Mouse (Mus musculus) hindbrain, embryonic 15.5 days (tissue): ENCODE measurements around the gene 4932438A13Rik. TPM values are rescaled to one million over a fixed set of nuclear protein-coding genes. Genes with fewer than 3 reads are reported as not detected.
A peak's percentile ranks its signal among the peaks of the same experiment; 100 is the strongest.

Experiments used
- ATAC-seq: fragments of 200-750 bp; cut with Nextera tagmentation; 2 replicates; pipeline ENCODE4 v1.8.0; 2017; ENCODE audit warnings: low read depth, moderate number of reproducible peaks, moderate TSS enrichment; ENCODE audit not compliant: low FRiP score
- H3K27ac ChIP-seq: fragments of 300-500 bp; sonication (generic); replicated peaks from 2 replicates; pipeline ENCODE4 v1.5.1; 2015; ENCODE audit warnings: mild to moderate bottlenecking, inconsistent platforms
- H3K27me3 ChIP-seq: fragments of 300-500 bp; sonication (generic); 2 replicates; pipeline ENCODE4 v1.6.1; 2015; ENCODE audit warnings: control low read depth, inconsistent platforms
- H3K36me3 ChIP-seq: fragments of 300-500 bp; sonication (generic); 2 replicates; pipeline ENCODE4 v1.6.1; 2015; ENCODE audit warnings: control low read depth, inconsistent platforms
- H3K4me1 ChIP-seq: fragments of 300-500 bp; sonication (generic); replicated peaks from 2 replicates; pipeline ENCODE4 v1.6.1; 2015; ENCODE audit warnings: control low read depth, inconsistent platforms
- H3K4me2 ChIP-seq: fragments of 300-500 bp; sonication (generic); 2 replicates; pipeline ENCODE4 v1.6.1; 2015; ENCODE audit warnings: moderate library complexity, mild to moderate bottlenecking, inconsistent platforms
- H3K4me3 ChIP-seq: fragments of 300-500 bp; sonication (generic); 2 replicates; pipeline ENCODE4 v1.5.1; 2015; ENCODE audit warnings: mild to moderate bottlenecking, inconsistent platforms
- H3K9ac ChIP-seq: fragments of 300-500 bp; sonication (generic); 2 replicates; pipeline ENCODE4 v1.6.1; 2015; ENCODE audit warnings: inconsistent platforms
- H3K9me3 ChIP-seq: fragments of 300-500 bp; sonication (generic); 2 replicates; pipeline ENCODE4 v1.6.1; 2016; ENCODE audit warnings: control low read depth, inconsistent platforms
- WGBS: fragments of 180-500 bp; shearing (Covaris S2); methylation state at CpG from one replicate; pipeline ENCODE4 v1.1.7; 2015; 5-methylcytosine and 5-hydroxymethylcytosine counted together
- polyA plus RNA-seq: library from polyadenylated mRNA; unstranded; fragments of >200 nt; fragmentation: Nextera tagmentation; extraction: Ambion mirVana; gene quantifications from 2 replicates; pipeline ENCODE4 v1.2.1, GENCODE M21; 2015

Gene 4932438A13Rik
- polyA plus RNA-seq, 1 experiment from 2014 or later, result 82.2 TPM

GRCm38 (mm10) chr3:36840650-36841555 is 22.0 kb upstream of the 4932438A13Rik start:
- ATAC-seq, result peak; percentile 91
- no peak overlapping the region for H3K9ac ChIP-seq
- H3K27ac ChIP-seq, result no peak overlapping the region
- peak overlapping the region; percentile 23 for H3K4me2 ChIP-seq
- 0 out of 2 replicates have a peak, but pooled peaks cover 1% of the 10 kb centered on the region for H3K4me1 ChIP-seq
- no peaks in the 10 kb centered on the region for H3K27me3 ChIP-seq
- 25% methylated on average over 12 of the region's 12 CpGs for WGBS
- no peaks in the 10 kb centered on the region for H3K9me3 ChIP-seq
- no peak overlapping the region for H3K4me3 ChIP-seq
- H3K36me3 ChIP-seq, result no peaks in the 10 kb centered on the region

- Histone ChIP-seq H3K36me3 (no peaks in the 10 kb centered on the region), H3K27ac (no peak overlapping the region), H3K27me3 (no peaks in the 10 kb centered on the region), H3K4me1 (no peaks in the 10 kb centered on the region), H3K9ac (no peak overlapping the region), H3K4me3 (no peak overlapping the region), H3K9me3 (no peaks in the 10 kb centered on the region), H3K4me2 (no peak overlapping the region)
- WGBS, result 71% methylated on average over 10 of the region's 10 CpGs
- ATAC-seq, result 0 out of 2 replicates have a peak, but pooled peaks have one; percentile 19
These were observed 9.0 kb upstream of the 4932438A13Rik start for GRCm38 (mm10) chr3:36853733-36854440.

GRCm38 (mm10) chr3:36861411-36862410 is 1.2 kb upstream of the 4932438A13Rik start:
- no peaks in the 10 kb centered on the region for H3K9me3 ChIP-seq
- peak overlapping the region; percentile 73; the same call in 1 of the 2 replicates for H3K4me2 ChIP-seq
- H3K4me1 ChIP-seq, result peaks cover 12% of the 10 kb centered on the region
- peaks cover 20% of the 10 kb centered on the region for H3K36me3 ChIP-seq
- H3K27me3 ChIP-seq, result no peaks in the 10 kb centered on the region
- ATAC-seq, result no peak
- WGBS, result 94% methylated on average over 3 of the region's 3 CpGs
- no peak overlapping the region for H3K4me3 ChIP-seq
- H3K27ac ChIP-seq, result no peak overlapping the region
- no peak overlapping the region for H3K9ac ChIP-seq

GRCm38 (mm10) chr3:36863427-36863826 is 523 bp downstream of the 4932438A13Rik start:
- Histone ChIP-seq H3K4me1 (peaks cover 12% of the 10 kb centered on the region), H3K36me3 (peaks cover 25% of the 10 kb centered on the region), H3K9me3 (no peaks in the 10 kb centered on the region), H3K27me3 (no peaks in the 10 kb centered on the region), H3K4me3 (peak overlapping the region; percentile 90), H3K4me2 (peak overlapping the region; percentile 73), H3K9ac (peak overlapping the region; percentile 79), H3K27ac (peak overlapping the region; percentile 79)
- ATAC-seq, result peak; percentile 51; the same call in 1 of the 2 replicates
- 3% methylated on average over 17 of the region's 23 CpGs for WGBS

- peak overlapping the region; percentile 79 for H3K9ac ChIP-seq
- no peaks in the 10 kb centered on the region for H3K9me3 ChIP-seq
- peaks cover 25% of the 10 kb centered on the region for H3K36me3 ChIP-seq
- no peak for ATAC-seq
- H3K4me2 ChIP-seq, result peak overlapping the region; percentile 73
- no peaks in the 10 kb centered on the region for H3K27me3 ChIP-seq
- peaks cover 12% of the 10 kb centered on the region for H3K4me1 ChIP-seq
- no peak overlapping the region for H3K27ac ChIP-seq
- WGBS, result 83% methylated on average over 4 of the region's 4 CpGs
- H3K4me3 ChIP-seq, result peak overlapping the region; percentile 90
These were observed 977 bp downstream of the 4932438A13Rik start for GRCm38 (mm10) chr3:36863881-36864280.

- Histone ChIP-seq H3K36me3 (peaks cover 25% of the 10 kb centered on the region), H3K4me3 (no peak overlapping the region), H3K27me3 (no peaks in the 10 kb centered on the region), H3K9ac (no peak overlapping the region), H3K9me3 (no peaks in the 10 kb centered on the region), H3K27ac (no peak overlapping the region), H3K4me1 (peaks cover 12% of the 10 kb centered on the region), H3K4me2 (no peak overlapping the region)
- no peak for ATAC-seq
- 98% methylated on average over 4 of the region's 4 CpGs for WGBS
These were observed 1.6 kb downstream of the 4932438A13Rik start for GRCm38 (mm10) chr3:36864466-36864865.

- Histone ChIP-seq H3K9ac (no peak overlapping the region), H3K4me3 (no peak overlapping the region), H3K9me3 (no peaks in the 10 kb centered on the region), H3K4me2 (no peak overlapping the region), H3K27ac (no peak overlapping the region), H3K4me1 (no peaks in the 10 kb centered on the region), H3K36me3 (peaks cover 22% of the 10 kb centered on the region), H3K27me3 (no peaks in the 10 kb centered on the region)
- no peak for ATAC-seq
- whole genome bisulfite sequencing, result 96% methylated on average over 3 of the region's 3 CpGs
These were observed 42.5 kb downstream of the 4932438A13Rik start for GRCm38 (mm10) chr3:36905372-36905771.

GRCm38 (mm10) chr3:36917832-36918231 is 54.9 kb downstream of the 4932438A13Rik start:
- 93% methylated on average over 2 of the region's 2 CpGs for WGBS
- no peak overlapping the region for H3K27ac ChIP-seq
- no peaks in the 10 kb centered on the region for H3K27me3 ChIP-seq
- H3K9me3 ChIP-seq, result no peaks in the 10 kb centered on the region
- no peaks in the 10 kb centered on the region for H3K4me1 ChIP-seq
- no peak overlapping the region for H3K4me3 ChIP-seq
- peaks cover 28% of the 10 kb centered on the region for H3K36me3 ChIP-seq
- no peak overlapping the region for H3K9ac ChIP-seq
- H3K4me2 ChIP-seq, result no peak overlapping the region
- ATAC-seq, result no peak

GRCm38 (mm10) chr3:36918322-36918721 is 55.4 kb downstream of the 4932438A13Rik start:
- Histone ChIP-seq H3K36me3 (peaks cover 28% of the 10 kb centered on the region), H3K27me3 (no peaks in the 10 kb centered on the region), H3K4me1 (no peaks in the 10 kb centered on the region), H3K4me3 (no peak overlapping the region), H3K9ac (no peak overlapping the region), H3K9me3 (no peaks in the 10 kb centered on the region), H3K27ac (no peak overlapping the region), H3K4me2 (no peak overlapping the region)
- WGBS, result 97% methylated on average over 4 of the region's 4 CpGs
- no peak for ATAC-seq

GRCm38 (mm10) chr3:36941572-36941971 is 78.7 kb downstream of the 4932438A13Rik start:
- no peak overlapping the region for H3K4me2 ChIP-seq
- no peak overlapping the region for H3K4me3 ChIP-seq
- no peaks in the 10 kb centered on the region for H3K9me3 ChIP-seq
- no peak for ATAC-seq
- no peaks in the 10 kb centered on the region for H3K4me1 ChIP-seq
- H3K27me3 ChIP-seq, result no peaks in the 10 kb centered on the region
- peaks cover 19% of the 10 kb centered on the region for H3K36me3 ChIP-seq
- 25% methylated on average over 5 of the region's 5 CpGs for WGBS
- H3K9ac ChIP-seq, result no peak overlapping the region
- H3K27ac ChIP-seq, result no peak overlapping the region

GRCm38 (mm10) chr3:36942108-36942507 is 79.2 kb downstream of the 4932438A13Rik start:
- 70% methylated on average over 6 of the region's 6 CpGs for WGBS
- H3K9me3 ChIP-seq, result no peaks in the 10 kb centered on the region
- H3K4me2 ChIP-seq, result no peak overlapping the region
- H3K4me1 ChIP-seq, result no peaks in the 10 kb centered on the region
- no peak for ATAC-seq
- H3K9ac ChIP-seq, result no peak overlapping the region
- no peak overlapping the region for H3K27ac ChIP-seq
- no peak overlapping the region for H3K4me3 ChIP-seq
- peaks cover 16% of the 10 kb centered on the region for H3K36me3 ChIP-seq
- H3K27me3 ChIP-seq, result no peaks in the 10 kb centered on the region
